Mouse (Mus musculus): Measurements from ENCODE around the gene Zfp184.

Gene Zfp184

GRCm38 (mm10) chr13:21923417-21923816, 21.5 kb upstream of the Zfp184 start:
- DNase-seq: no peak

DNA sequence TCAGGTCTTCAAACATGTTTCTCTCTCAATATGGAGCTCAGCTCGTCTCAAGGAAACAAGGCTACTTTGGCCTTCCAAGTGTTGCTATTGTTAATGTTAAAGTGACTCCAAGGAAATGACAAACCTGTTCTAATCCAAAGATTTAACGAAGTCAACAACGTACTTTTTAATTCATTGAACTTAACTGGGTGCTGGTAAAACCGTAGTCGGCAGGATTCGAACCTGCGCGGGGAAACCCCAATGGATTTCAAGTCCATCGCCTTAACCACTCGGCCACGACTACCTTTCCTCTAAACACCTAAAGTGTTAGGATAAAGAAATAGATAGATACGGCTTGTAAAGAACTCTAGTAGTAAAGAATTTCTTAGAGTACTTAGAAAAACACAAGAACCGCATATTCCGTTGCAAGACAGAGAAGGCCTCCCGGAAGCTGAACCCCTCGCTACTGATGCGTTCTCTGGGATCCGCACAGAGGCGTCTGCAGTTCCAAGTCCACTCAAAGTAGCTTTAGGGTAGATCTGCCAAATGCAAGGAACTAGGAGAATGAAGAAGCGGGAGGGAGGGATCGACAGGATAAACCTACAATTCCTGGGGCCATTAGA, 20.1 kb upstream of the Zfp184 start:
- DNase-seq: no peak

DNA sequence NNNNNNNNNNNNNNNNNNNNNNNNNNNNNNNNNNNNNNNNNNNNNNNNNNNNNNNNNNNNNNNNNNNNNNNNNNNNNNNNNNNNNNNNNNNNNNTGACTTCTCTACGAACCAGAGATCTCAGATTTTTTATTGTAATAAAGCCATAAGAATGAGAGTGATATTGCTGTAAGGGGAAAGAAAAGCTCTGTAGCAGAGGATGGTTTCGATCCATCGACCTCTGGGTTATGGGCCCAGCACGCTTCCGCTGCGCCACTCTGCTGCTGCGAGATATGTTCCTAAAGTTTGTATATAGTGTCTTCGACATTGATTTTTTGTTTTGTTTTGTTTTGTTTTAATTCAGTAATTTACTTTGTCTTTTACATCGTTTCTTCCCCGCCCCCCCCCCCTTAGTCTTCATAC, 13.9 kb upstream of the Zfp184 start:
- no peak for DNase-seq

DNA sequence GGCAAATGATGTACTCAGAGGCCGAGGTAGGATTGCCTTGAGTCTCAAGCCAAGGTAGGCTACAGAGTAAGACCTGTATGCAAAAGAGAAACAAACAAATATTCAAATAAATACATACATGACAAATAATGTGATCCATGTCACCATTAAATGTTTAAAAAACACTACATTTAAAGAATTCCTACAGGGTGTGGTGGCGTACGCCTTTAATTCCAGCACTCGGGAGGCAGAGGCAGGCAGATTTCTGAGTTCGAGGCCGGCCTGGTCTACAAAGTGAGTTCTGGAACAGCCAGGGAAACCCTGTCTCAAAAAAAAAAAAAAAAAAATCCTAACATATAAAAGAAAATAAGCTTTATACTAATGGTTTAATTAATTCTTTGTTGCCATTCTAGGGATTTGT, 13.2 kb upstream of the Zfp184 start:
- DNase-seq: no peak

DNA sequence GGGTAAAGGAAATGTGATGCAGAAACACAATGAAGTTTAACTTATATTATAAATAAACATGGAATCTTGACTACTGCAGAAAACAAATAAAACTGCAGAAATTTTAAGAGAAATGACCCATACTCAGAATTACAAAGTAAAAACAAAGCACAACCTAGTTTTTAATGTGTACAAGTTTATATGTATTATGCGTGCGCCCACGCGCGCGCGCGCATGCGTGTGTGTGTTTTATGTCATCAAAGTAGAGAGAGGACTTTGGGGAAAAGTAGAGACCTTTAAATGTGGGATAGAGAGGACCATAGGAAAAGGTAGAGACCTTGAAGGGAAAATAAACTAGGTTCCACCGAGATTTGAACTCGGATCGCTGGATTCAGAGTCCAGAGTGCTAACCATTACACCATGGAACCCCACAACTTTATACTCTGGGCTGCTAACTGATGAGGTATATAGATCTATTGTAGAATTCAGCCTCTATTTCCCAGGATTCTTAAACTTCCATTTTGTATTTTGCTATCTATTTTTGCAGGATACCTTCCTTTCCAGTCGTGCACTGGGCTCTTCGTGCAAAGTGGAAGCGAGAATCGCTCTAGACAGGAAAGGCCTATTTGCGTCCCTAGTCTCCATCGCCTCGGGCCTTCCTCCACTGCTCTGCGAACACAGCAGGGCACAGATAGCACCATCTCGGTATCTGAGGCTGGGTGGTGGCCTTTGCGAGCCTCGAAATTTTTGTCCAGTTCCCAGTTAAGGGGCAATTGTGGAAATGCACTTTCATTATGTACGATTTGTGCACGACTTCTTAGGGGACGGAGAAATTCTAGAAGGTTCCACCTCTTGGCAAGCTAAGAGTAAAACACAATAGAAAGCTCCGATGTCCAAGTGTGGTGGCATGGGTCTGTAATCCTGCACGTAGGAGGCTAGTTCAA, 11.0 kb upstream of the Zfp184 start:
- no peak for DNase-seq

GRCm38 (mm10) chr13:21934982-21935791, 9.7 kb upstream of the Zfp184 start:
- DNase-seq: peak; percentile 45 to 65

- no peak for DNase-seq
Measured at GRCm38 (mm10) chr13:21935833-21936232, 9.1 kb upstream of the Zfp184 start.

DNA sequence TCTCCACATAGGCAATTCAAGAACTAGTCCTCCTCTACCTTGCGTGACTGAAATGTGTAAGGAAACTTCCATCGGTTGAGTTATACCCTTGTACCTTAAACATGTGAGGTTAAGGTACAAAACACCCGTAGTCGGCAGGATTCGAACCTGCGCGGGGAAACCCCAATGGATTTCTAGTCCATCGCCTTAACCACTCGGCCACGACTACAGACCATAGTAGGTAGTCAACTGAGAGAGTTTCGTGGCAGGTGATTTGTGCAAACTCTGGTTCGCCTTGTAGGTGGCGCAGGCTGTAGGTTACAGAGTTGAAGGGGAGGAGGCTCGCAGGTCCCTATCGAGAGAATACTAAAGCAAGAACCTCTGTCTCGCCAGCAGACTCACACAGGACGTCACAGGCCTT, 7.9 kb upstream of the Zfp184 start:
- DNase-seq: peak in 1 of 2 experiments; percentile 12

DNA sequence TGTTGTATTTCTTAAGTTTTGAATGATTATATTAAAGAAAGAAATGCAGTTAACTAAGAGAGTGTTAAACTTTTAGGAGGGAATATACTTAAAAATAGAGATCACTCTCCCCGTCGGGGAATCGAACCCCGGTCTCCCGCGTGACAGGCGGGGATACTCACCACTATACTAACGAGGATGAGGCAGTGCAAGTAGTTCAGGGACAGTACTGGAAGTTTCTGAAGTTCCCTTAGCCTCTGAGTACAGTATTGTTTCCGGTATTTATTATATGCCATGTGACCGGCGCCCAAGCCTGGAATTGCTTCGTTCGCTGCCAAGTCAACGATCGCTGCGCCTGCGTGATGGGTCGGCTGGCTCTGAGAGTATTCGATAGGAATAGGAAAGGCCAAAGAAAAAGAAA, 4.7 kb upstream of the Zfp184 start:
- peak; percentile 90 to 92 for DNase-seq

GRCm38 (mm10) chr13:21940811-21941321, 4.0 kb upstream of the Zfp184 start:
- peak; percentile 84 to 86 for DNase-seq

- no peak for DNase-seq
Measured at GRCm38 (mm10) chr13:21943644-21944043, 1.2 kb upstream of the Zfp184 start.

DNA sequence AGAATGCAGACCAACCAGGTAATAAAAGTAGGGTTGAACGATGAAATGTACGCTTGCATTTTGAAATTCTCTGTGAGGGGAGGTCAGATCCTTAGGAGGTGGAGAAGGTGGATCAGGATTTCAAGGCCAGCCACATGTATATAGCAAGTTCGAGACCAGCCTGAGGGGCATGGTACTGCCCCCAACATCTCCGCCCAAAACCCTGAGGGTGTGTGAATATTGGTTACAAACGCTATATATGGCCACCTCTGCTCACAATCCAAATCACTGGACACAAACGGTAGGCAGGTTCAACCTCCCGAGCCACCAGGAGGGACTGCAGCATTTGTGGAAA, 335 bp upstream of the Zfp184 start:
- no peak for DNase-seq

GRCm38 (mm10) chr13:21969269-21969668, 24.4 kb downstream of the Zfp184 start:
- no peak for DNase-seq

- no peak for DNase-seq
Measured at GRCm38 (mm10) chr13:21969816-21970215, 24.9 kb downstream of the Zfp184 start.

DNA sequence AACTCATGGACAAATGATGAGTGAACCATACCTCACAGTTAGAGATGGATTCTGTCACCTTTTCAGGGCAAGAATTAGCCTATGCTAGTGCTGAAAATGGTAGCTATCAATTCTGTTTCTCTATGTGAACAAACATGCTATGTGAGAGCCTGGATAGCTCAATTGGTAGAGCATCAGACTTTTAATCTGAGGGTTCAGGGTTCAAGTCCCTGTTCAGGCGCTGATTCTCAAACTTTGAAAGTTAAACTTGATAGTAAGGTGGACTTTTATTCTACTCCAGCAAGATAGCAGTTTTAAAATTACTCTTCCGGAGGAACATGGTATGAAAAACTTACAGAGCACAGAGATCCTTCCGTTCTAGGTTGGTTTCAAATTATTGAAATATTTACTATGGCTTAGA, 26.7 kb downstream of the Zfp184 start:
- DNase-seq: no peak

DNA sequence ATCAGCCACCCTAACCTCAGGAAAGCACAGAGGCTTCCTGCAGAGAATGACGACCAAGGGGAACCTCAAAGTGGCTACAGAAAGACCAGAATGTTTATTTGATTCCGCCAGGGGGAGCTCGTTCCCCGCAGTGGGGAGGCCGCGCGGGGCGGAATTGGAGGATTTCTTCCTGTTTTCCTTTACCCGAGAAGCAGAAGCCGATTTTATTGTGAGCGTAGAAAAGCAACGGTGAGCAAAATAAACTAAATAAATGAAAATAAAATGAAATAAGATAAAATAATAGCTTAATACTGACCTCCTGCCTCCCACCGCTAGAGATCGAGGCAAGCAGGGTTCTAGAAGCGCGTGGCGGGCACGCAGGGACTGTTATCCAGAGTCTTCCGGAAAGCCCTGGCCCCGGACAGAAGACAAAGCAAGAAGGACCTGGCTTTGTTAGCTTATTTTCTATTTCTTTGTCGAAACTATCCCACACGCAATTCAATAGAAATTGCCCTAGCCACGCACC, 29.4 kb downstream of the Zfp184 start:
- peak; percentile 85 to 96 for DNase-seq

DNA sequence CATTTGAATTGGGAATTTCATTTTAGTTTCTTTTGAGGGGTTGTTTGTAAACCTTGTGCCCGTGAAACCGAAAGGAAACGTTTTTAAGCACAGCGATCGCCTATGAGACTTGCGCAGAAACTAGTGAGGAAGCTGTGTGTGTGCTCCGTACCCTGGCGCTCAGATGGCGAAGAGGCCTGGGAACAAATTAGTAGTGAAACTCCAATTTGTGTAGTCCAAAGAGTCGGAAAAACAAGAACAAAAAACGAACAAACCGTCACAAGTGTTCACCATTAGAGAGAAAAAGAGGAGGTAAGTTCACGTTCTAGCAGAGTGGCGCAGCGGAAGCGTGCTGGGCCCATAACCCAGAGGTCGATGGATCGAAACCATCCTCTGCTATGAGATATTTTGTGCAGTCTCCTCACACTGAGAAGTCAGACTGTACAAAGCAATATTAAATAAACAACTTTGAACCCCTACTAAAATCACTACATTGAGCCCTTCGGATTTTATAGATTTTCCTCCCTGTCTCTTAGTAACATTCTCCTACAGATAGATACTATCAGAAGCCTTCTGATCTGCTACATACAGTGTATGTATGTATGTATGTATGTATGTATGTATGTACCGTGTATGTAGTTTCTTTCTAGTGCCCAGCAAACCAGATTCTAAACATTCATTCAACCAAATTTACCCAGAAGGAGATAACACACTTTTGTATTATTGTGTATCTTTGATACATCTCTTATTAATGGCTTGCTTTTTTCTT, 30.0 kb downstream of the Zfp184 start:
- DNase-seq: peak; percentile 70 to 78

DNA sequence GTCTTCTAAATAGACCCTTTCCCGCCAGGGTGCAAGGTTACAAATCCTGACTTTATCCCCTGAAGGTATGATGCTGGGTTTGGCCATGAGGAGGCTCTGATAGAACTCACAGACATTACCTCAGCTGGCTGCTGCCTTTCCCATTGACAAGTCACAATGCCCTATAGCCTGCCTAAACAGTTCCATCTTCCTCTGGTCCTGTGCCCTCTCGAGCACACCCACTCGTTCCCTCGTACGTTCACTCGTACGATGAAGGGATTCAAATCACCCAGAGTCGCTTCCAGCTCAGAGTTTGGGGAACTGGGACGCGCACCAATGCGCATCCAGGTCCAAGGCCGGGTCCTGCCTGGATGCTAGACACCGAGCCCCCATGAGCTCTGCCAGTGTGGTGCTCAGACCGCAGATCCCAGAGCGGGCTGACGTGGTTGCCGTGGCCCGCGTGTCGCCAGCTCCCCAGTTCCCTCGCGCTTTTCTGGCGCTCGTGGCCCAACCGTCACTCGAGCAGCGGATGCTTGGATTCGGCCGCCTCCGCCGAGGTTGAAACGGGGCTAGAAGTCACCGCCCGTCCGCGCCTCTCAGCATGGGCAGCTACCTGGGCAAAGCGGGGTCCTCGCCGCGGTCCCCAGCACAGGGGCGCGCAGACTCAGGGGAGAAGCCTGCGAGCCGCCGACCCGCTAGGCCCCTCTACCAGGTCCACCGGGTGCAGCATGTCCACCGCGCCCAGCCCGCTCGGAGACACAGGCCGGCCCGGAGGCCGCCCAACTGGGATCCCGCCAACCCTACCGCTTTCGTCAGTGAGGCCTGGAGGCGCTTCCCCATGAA, 36.3 kb downstream of the Zfp184 start, which contains the start of gene Pom121l2:
Pom121l2 (plus strand) TSS at position 214 of the 822 bp plus-strand sequence.
- peak in 1 of 2 experiments; percentile 46 for DNase-seq

DNA sequence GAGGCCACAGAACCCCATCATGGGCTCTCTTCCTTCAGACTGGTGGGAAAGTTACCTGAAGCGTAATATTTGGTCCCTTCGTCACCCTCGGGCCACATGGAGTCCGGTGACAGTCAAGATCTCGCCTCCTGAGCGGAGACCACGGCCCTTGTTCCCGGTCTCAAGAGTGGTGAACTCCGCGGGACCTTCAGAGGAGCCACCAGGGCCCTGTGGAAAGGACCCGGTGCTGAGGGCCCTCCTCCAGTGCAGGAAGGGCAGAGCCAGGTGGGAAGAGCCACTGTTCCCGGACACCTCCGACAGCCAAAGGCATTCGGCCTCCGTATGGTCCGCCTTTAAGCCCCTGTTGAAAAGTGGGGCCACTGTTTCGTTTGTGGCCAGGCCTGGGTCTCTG, 36.9 kb downstream of the Zfp184 start:
- no peak for DNase-seq

GRCm38 (mm10) chr13:21984486-21984885, 39.6 kb downstream of the Zfp184 start:
- DNase-seq: no peak

GRCm38 (mm10) chr13:21992550-21992949, 47.7 kb downstream of the Zfp184 start:
- DNase-seq: no peak
